Mouse (Mus musculus) erythroblast, adult 5-6 weeks (primary cell): Measurements from ENCODE around the gene Adcyap1r1. TPM values are rescaled to one million over a fixed set of nuclear protein-coding genes. Genes with fewer than 3 reads are reported as not detected.

Experiments used
- ATAC-seq: replicated peaks from 2 replicates; pipeline ENCODE4 v1.8.0; 2016; ENCODE audit warnings: moderate number of reproducible peaks, mild to moderate bottlenecking, moderate TSS enrichment, inconsistent platforms; ENCODE audit not compliant: poor library complexity, low FRiP score, severe bottlenecking
- total RNA-seq, 2 experiments: library from RNA; stranded (forward) in 1 of 2; stranded (reverse) in 1 of 2; fragments of 150-400 nt in 1 of 2; fragments of 200-764, 138-1000 nt in 1 of 2; gene quantifications; 2 replicates each; pipeline versions ENCODE4 v1.2.3 to v1.2.4; 2015 to 2017; ENCODE audit warnings: low replicate concordance in 2 of 2

Adcyap1r1 gene
- total RNA-seq, 2 experiments from 2014 or later, result 0.09 to 0.19 TPM

GRCm38 (mm10) chr6:55444721-55445120 is 7.1 kb upstream of the Adcyap1r1 start:
- ATAC-seq, result no peak

GRCm38 (mm10) chr6:55448199-55448598 is 3.6 kb upstream of the Adcyap1r1 start:
- no peak for ATAC-seq

GRCm38 (mm10) chr6:55448976-55449678 is 2.7 kb upstream of the Adcyap1r1 start:
- ATAC-seq, result no peak

GRCm38 (mm10) chr6:55452381-55452780 is 603 bp downstream of the Adcyap1r1 start:
- ATAC-seq, result no peak

- ATAC-seq, result no peak
Measured at GRCm38 (mm10) chr6:55453548-55453947, 1.8 kb downstream of the Adcyap1r1 start.

GRCm38 (mm10) chr6:55455641-55456040 is 3.9 kb downstream of the Adcyap1r1 start:
- no peak for ATAC-seq

GRCm38 (mm10) chr6:55457727-55458126 is 5.9 kb downstream of the Adcyap1r1 start:
- ATAC-seq, result no peak

GRCm38 (mm10) chr6:55458156-55458555 is 6.4 kb downstream of the Adcyap1r1 start:
- ATAC-seq, result no peak

- ATAC-seq, result no peak; the same call in 1 of the 2 replicates
Measured at GRCm38 (mm10) chr6:55459545-55460397, 8.0 kb downstream of the Adcyap1r1 start.

- 0 out of 2 replicates have a peak, but pooled peaks have one; percentile 45 for ATAC-seq
Measured at GRCm38 (mm10) chr6:55461141-55461540, 9.4 kb downstream of the Adcyap1r1 start.

- no peak for ATAC-seq
Measured at GRCm38 (mm10) chr6:55461678-55462077, 9.9 kb downstream of the Adcyap1r1 start.

- ATAC-seq, result no peak
Measured at GRCm38 (mm10) chr6:55462394-55462793, 10.6 kb downstream of the Adcyap1r1 start.

- ATAC-seq, result no peak
Measured at GRCm38 (mm10) chr6:55463966-55464365, 12.2 kb downstream of the Adcyap1r1 start.

GRCm38 (mm10) chr6:55465311-55465710 is 13.5 kb downstream of the Adcyap1r1 start:
- ATAC-seq, result no peak

GRCm38 (mm10) chr6:55466301-55466761 is 14.6 kb downstream of the Adcyap1r1 start:
- ATAC-seq, result no peak

- no peak for ATAC-seq
Measured at GRCm38 (mm10) chr6:55470691-55471090, 18.9 kb downstream of the Adcyap1r1 start.

- ATAC-seq, result no peak
Measured at GRCm38 (mm10) chr6:55472381-55472780, 20.6 kb downstream of the Adcyap1r1 start.

GRCm38 (mm10) chr6:55480988-55481387 is 29.2 kb downstream of the Adcyap1r1 start:
- no peak for ATAC-seq

GRCm38 (mm10) chr6:55482471-55482870 is 30.7 kb downstream of the Adcyap1r1 start:
- ATAC-seq, result no peak

- no peak for ATAC-seq
Measured at GRCm38 (mm10) chr6:55483360-55483759, 31.6 kb downstream of the Adcyap1r1 start.

- no peak for ATAC-seq
Measured at GRCm38 (mm10) chr6:55484224-55484623, 32.4 kb downstream of the Adcyap1r1 start.
